Mouse (Mus musculus) liver, postnatal 0 days (tissue): ENCODE measurements around the gene Gm20390.

ENCODE experiments used
- CTCF ChIP-seq: sonication (generic); IDR thresholded peaks from 2 replicates; pipeline ENCODE4 v1.5.1; 2016; ENCODE audit warnings: antibody characterized with exemption, low read depth
- EP300 ChIP-seq: IDR thresholded peaks from 2 replicates; pipeline ENCODE4 v1.6.1; 2016; ENCODE audit warnings: antibody characterized with exemption, low read depth, mild to moderate bottlenecking

DNA sequence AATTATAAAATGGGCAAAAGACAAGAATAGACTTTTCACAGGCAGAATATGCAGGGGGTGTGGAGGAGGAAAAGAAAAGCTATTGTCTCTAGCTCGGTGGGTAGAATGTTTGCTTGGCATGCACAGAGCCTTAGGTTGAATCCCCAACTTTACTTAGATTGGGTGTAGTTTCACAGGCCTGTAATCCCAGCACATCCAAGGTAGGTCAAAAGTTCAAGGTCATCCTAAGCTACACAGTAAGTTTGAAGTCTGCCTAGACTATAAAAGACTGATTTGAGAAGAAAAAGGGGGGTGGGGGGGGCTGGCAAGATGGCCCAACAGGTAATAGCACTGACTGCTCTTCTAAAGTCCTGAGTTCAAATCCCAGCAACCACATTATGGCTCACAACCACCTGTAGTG is 1.7 kb upstream of the Gm20390 start:
- no peak for TF ChIP-seq CTCF
- TF ChIP-seq EP300: no peak
